Mouse (Mus musculus) liver, embryonic 11.5 days (tissue): ENCODE measurements around the gene Tmem209. TPM values are rescaled to one million over a fixed set of nuclear protein-coding genes. Genes with fewer than 3 reads are reported as not detected.
A peak's percentile ranks its signal among the peaks of the same experiment; 100 is the strongest.

Source experiments
- ATAC-seq: fragments of 200-750 bp; cut with Nextera tagmentation; replicated peaks from 2 replicates; pipeline ENCODE4 v1.8.0; 2017; ENCODE audit warnings: moderate number of reproducible peaks, mild to moderate bottlenecking, moderate TSS enrichment, moderate library complexity; ENCODE audit not compliant: low FRiP score
- DNase-seq: peaks from one replicate; pipeline ENCODE4 v3.0.0-alpha.2; 2017; ENCODE audit warnings: low spot score
- H3K27ac ChIP-seq: fragments of 300-500 bp; sonication (generic); 2 replicates; pipeline ENCODE4 v1.5.1; 2014; ENCODE audit warnings: mild to moderate bottlenecking, low read depth, low read length, control low read depth
- H3K27me3 ChIP-seq: fragments of 300-500 bp; sonication (generic); replicated peaks from 2 replicates; pipeline ENCODE4 v1.6.1; 2014; ENCODE audit warnings: low read length, mixed read lengths; ENCODE audit not compliant: control insufficient read depth, insufficient read depth
- H3K36me3 ChIP-seq: fragments of 300-500 bp; sonication (generic); 2 replicates; pipeline ENCODE4 v1.6.1; 2014; ENCODE audit warnings: mild to moderate bottlenecking, low read length, moderate library complexity, mixed read lengths; ENCODE audit not compliant: control insufficient read depth, insufficient read depth
- H3K4me1 ChIP-seq: fragments of 300-500 bp; sonication (generic); replicated peaks from 2 replicates; pipeline ENCODE4 v1.6.1; 2014; ENCODE audit warnings: low read length, mixed read lengths; ENCODE audit not compliant: control insufficient read depth, insufficient read depth
- H3K4me2 ChIP-seq: fragments of 300-500 bp; sonication (generic); 2 replicates; pipeline ENCODE4 v1.6.1; 2014; ENCODE audit warnings: mild to moderate bottlenecking, control low read depth, moderate library complexity
- H3K4me3 ChIP-seq: fragments of 300-500 bp; sonication (generic); 2 replicates; pipeline ENCODE4 v1.5.1; 2014; ENCODE audit warnings: low read depth, low read length, control low read depth
- H3K9ac ChIP-seq: fragments of 300-500 bp; sonication (generic); 2 replicates; pipeline ENCODE4 v1.6.1; 2014; ENCODE audit warnings: low read depth, low read length, control low read depth
- H3K9me3 ChIP-seq: fragments of 300-500 bp; sonication (generic); 2 replicates; pipeline ENCODE4 v1.6.1; 2016; ENCODE audit warnings: low read length, inconsistent platforms, mixed read lengths; ENCODE audit not compliant: control insufficient read depth
- WGBS: fragments of 180-500 bp; shearing (Covaris S2); extraction: QIAGEN DNeasy Blood & Tissue Kit; methylation state at CpG from one replicate; pipeline ENCODE4 v1.1.7; 2014; 5-methylcytosine and 5-hydroxymethylcytosine counted together
- polyA plus RNA-seq: library from polyadenylated mRNA; unstranded; fragments of >200 nt; fragmentation: Nextera tagmentation; extraction: Ambion mirVana; gene quantifications from 2 replicates; pipeline ENCODE4 v1.2.1, GENCODE M21; 2014

Tmem209 gene
- polyA plus RNA-seq, 1 experiment from 2014 or later = 44.2 TPM

DNA sequence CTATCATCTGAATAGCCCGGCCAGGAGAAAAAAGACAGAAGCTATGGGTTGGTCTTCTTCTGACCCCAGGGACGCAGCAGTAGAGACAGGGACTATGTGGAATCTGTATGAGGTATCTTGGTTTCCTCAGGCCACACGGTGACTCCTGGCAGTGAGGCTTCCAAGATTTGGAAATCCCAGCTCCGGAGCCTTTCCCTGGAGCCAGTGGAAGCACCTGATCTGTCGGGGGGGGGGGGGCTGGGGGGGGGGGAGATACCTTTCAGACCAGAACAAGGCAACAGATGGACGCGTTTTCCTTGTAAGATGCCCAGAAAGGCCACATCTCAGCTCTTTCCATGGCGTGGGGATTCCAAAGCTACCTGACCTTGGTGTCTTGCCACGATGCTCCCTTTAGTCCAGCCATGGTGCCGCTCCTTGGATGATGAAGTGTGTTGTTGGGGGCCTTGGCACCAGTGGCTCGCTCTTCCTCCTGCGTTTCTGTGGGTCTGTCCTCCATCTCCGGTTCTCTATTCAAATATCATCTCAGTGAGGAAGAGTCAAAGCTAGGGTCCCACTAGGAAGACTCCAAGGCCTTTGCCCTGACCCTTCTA lies 47.7 kb downstream of the Tmem209 start:
- H3K9ac ChIP-seq = no peak overlapping the region
- H3K27ac ChIP-seq = no peak overlapping the region
- H3K4me1 ChIP-seq = peaks cover 37% of the 10 kb centered on the region

DNA sequence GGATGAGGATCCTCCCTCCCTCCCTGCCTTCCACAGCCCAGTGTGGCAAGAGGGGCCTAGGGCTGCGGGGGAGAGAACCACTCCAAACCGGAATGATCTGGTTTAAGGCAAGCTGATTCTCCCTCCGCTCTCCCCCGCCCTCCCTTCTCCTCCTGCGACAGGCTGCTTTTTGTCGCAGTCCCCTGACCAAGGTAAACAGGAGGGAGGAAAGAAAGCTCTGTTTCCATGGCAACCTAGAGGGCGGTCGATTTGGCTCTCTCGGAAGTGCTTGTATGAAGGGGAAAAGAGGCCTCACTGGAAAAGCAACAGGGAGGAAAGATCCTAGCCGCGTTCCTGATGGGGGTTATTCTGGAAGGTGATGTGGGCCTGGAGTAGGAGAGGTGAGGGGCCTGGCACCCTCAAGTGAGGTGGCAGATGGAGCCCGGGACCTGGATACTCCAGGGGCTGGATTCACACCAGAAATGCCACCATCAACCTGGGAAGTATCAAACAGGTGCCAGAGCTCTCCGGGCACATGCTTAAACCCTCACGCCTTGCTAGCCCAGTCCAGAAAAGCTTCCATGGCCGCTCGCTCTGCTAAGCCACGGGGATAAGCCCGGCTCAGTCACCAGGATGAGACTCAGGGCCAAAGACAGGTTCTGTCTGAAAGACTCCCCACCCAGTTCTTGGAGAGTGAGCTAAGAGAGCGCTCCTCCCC lies 48.7 kb downstream of the Tmem209 start:
- peak overlapping the region; percentile 86 for H3K27ac ChIP-seq
- 33% methylated on average over 19 of the region's 19 CpGs for WGBS
- no peaks in the 10 kb centered on the region for H3K9me3 ChIP-seq
- peak overlapping the region; percentile 82 for H3K4me2 ChIP-seq
- H3K4me1 ChIP-seq = peaks cover 35% of the 10 kb centered on the region
- H3K27me3 ChIP-seq = no peaks in the 10 kb centered on the region; the same call in 1 of the 2 replicates
- H3K4me3 ChIP-seq = no peak overlapping the region
- ATAC-seq (peak; percentile 72), DNase-seq (peak; percentile 80)
- H3K36me3 ChIP-seq = no peaks in the 10 kb centered on the region
- peak overlapping the region; percentile 72 for H3K9ac ChIP-seq

More for the DNA sequence above, 47.7 kb downstream of the Tmem209 start:
- WGBS = 68% methylated on average over 13 of the region's 13 CpGs
- Histone ChIP-seq H3K27me3 (no peaks in the 10 kb centered on the region; the same call in 1 of the 2 replicates), H3K36me3 (no peaks in the 10 kb centered on the region), H3K4me2 (no peak overlapping the region), H3K9me3 (no peaks in the 10 kb centered on the region), H3K4me3 (no peak overlapping the region)
- ATAC-seq (no peak), DNase-seq (no peak)

DNA sequence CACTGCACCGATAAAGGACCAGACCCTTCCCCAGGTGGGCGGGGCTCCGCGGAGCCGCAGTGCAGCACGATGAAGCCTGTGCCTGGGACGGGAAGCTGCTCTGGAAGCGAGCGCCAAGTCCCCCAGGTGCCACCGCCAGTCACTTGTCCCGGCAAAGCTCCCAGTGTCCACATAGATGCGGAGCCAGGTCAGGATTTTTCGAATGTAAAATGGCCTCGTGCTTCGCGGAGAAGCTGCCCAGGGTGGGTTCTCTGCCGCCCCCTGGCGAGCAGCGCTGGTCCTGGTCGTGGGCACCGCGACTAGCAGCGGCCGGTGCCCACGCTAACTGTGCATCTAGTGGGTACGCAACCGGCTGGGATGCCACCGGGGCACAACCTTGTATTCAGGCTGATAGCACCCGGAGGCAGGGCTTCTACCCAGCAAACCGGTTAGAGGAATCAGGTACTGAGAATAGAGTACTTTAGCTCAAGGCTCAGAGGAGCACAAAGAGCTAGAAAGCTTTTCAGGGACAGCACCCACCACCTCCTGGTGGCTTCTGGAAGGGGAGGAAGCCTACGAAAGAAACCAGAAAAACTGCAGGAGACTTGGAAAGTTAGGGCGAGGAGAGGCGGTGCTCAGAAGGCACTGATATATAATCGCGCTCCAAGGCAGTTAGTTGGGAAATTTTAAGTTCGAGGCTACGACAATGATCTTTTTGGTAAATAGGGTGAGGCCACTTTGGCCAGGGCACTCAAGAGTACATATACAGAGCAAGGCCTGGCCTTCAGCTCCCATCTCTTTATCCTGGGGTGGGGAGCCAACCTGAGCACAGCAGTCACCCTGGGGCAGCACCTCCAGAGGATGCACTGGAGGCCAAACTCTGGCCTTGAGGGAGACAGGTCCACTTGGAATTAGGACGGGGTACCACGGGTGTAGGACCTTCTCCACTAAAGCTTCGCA lies 49.5 kb downstream of the Tmem209 start:
- ATAC-seq (peak; percentile 46), DNase-seq (peak; percentile 84)
- H3K4me2 ChIP-seq = peak overlapping the region; percentile 82
- peaks cover 35% of the 10 kb centered on the region for H3K4me1 ChIP-seq
- no peaks in the 10 kb centered on the region for H3K9me3 ChIP-seq
- H3K9ac ChIP-seq = peak overlapping the region; percentile 72
- peak overlapping the region; percentile 86 for H3K27ac ChIP-seq
- H3K4me3 ChIP-seq = peak overlapping the region; percentile 54
- 8% methylated on average over 40 of the region's 40 CpGs for WGBS
- H3K36me3 ChIP-seq = peaks cover 4% of the 10 kb centered on the region; the same call in 1 of the 2 replicates
- H3K27me3 ChIP-seq = no peaks in the 10 kb centered on the region; the same call in 1 of the 2 replicates

DNA sequence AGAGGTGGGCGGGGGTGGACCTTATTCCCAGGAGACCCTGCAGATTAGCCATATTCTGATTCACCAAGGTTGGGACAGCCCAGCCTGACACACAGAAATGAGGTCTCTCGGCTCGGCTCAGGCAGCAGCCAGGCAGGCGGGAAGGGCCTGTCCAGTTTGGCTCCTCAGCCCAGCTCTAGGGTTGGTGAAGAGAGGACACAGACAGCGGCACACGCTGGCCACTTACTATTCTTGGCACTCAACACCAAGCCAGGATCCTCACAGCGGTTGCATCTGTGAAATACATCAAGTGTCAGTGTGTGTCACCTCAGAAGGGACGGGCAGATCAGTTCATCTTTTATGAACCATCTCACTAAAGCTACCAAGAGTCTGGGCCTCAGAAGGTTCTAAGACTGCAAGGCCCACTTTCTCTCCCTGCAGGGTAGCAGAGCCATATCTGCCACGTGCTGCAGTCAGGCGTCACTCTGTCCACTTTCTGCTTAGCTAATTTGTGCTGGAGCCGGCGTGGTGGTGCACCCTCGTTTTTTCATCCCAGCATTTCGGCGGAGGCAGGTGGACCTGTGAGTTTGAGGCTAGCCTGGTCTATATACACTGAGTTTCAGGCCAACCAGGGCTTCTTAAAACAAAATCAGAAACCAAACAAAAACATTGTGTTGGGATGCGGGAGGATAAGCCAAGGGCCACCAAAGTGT lies 50.4 kb downstream of the Tmem209 start:
- Histone ChIP-seq H3K36me3 (peaks cover 7% of the 10 kb centered on the region; the same call in 1 of the 2 replicates), H3K4me3 (peak overlapping the region; percentile 54), H3K9ac (peak overlapping the region; percentile 72), H3K4me1 (peaks cover 35% of the 10 kb centered on the region), H3K9me3 (no peaks in the 10 kb centered on the region), H3K27me3 (no peaks in the 10 kb centered on the region; the same call in 1 of the 2 replicates), H3K4me2 (peak overlapping the region; percentile 82), H3K27ac (peak overlapping the region; percentile 86; the same call in 1 of the 2 replicates)
- 74% methylated on average over 16 of the region's 16 CpGs for whole genome bisulfite sequencing
- ATAC-seq (no peak), DNase-seq (no peak)

DNA sequence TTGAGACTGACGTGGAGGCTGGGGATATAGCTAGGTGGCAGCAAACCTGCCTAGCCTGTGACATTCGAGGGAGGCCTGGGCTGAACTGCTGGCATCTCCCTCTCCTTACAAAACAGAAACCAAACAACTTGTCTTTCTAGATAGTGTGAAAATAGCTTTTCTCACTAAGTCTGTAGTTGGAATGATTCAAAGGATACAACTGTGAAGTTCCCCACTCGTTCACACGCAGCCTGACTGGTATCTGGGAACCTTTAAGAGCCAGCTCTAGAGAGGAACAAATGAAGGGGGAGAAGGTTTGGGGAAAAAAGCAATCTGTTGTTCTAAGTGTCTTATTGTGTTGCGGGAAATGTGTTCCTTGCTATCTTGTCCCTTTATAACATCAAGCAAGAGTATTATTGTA lies 51.0 kb downstream of the Tmem209 start:
- H3K4me2 ChIP-seq = no peak overlapping the region
- no peaks in the 10 kb centered on the region for H3K9me3 ChIP-seq
- DNase-seq = no peak
- no peak for ATAC-seq
- H3K36me3 ChIP-seq = peaks cover 7% of the 10 kb centered on the region; the same call in 1 of the 2 replicates
- no peak overlapping the region for H3K9ac ChIP-seq
- no peak overlapping the region for H3K27ac ChIP-seq
- no peaks in the 10 kb centered on the region; the same call in 1 of the 2 replicates for H3K27me3 ChIP-seq
- 80% methylated on average over 5 of the region's 5 CpGs for WGBS
- H3K4me1 ChIP-seq = peaks cover 35% of the 10 kb centered on the region
- no peak overlapping the region for H3K4me3 ChIP-seq

DNA sequence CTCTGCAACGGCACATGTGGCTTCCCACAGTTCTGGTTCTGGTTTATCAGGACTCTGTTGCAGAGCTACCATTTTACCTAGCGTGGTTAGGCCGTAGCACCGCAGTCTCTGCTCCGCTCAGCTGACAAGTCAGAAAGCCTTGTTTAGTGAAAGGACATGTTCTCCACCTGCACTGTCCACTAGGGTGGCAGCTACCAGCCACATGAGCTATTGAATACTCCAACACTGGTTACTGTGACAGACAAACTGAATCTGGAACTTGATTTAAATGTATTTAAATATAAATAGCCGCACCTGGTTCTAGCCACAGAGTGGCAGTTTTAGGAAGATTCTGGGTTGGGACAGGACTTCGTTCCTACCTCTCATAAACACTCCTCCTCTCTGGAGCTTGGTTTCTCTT lies 52.6 kb downstream of the Tmem209 start:
- WGBS = 92% methylated on average over 7 of the region's 7 CpGs
- peaks cover 7% of the 10 kb centered on the region; the same call in 1 of the 2 replicates for H3K36me3 ChIP-seq
- ATAC-seq (no peak), DNase-seq (no peak)
- H3K4me2 ChIP-seq = no peak overlapping the region
- peaks cover 25% of the 10 kb centered on the region for H3K4me1 ChIP-seq
- no peak overlapping the region for H3K4me3 ChIP-seq
- H3K9ac ChIP-seq = no peak overlapping the region
- no peaks in the 10 kb centered on the region for H3K9me3 ChIP-seq
- H3K27me3 ChIP-seq = no peaks in the 10 kb centered on the region
- H3K27ac ChIP-seq = no peak overlapping the region

DNA sequence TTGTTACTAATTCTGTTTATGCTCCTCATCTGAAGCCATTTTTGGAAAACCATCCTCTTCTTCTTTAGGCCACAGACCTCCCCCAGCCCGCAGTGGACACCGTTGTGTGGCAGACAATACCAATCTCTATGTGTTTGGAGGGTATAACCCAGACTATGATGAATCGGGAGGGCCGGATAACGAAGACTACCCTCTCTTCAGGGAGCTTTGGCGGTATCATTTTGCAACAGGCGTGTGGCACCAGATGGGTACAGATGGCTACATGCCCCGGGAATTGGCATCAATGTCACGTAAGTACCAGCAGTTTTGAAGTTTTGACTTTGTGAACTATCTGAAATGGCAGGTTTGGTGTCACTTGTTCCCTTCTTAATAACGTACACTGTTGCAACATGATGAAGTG lies 70.0 kb downstream of the Tmem209 start:
- WGBS = 93% methylated on average over 10 of the region's 10 CpGs
- Histone ChIP-seq H3K36me3 (peaks cover 27% of the 10 kb centered on the region), H3K9ac (no peak overlapping the region), H3K4me1 (no peaks in the 10 kb centered on the region; the same call in 1 of the 2 replicates), H3K4me3 (no peak overlapping the region), H3K27me3 (no peaks in the 10 kb centered on the region), H3K4me2 (no peak overlapping the region), H3K27ac (no peak overlapping the region), H3K9me3 (no peaks in the 10 kb centered on the region)
- DNase-seq (no peak), ATAC-seq (no peak)

DNA sequence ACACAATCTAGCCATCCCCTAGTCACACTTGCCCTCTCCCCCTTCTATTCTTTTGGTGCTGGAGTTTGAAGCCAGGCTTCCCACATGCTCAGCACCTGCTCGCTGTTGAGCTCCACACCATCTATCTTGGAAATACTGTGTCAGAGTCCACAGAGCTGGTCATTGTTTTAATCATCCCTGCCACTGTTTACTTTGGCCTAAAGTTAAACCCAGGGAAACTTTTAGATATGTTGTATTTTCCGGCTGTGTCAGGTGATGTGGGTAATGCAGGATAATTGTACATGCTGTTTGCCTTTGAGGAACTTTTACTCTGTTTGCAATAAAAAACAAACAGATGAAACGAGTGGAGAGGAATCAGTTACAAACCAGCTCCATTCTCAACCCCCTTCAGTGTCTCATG lies 72.5 kb downstream of the Tmem209 start:
- H3K27me3 ChIP-seq = no peaks in the 10 kb centered on the region
- H3K4me3 ChIP-seq = no peak overlapping the region
- no peak for DNase-seq
- WGBS = 72% methylated on average over 3 of the region's 3 CpGs
- H3K4me1 ChIP-seq = no peaks in the 10 kb centered on the region
- no peak overlapping the region for H3K9ac ChIP-seq
- H3K9me3 ChIP-seq = no peaks in the 10 kb centered on the region
- no peak overlapping the region for H3K4me2 ChIP-seq
- ATAC-seq = no peak
- H3K27ac ChIP-seq = no peak overlapping the region
- peaks cover 11% of the 10 kb centered on the region for H3K36me3 ChIP-seq
